Mouse (Mus musculus): Measurements from ENCODE around the gene Cdh19.

Cdh19 gene

GRCm38 (mm10) chr1:110977484-110977883 is at the start of gene Cdh19:
Gene Cdh19 (minus strand): TSS chr1:110977584.
- no peak for DNase-seq (ENCODE audit: extremely low spot score, low spot score)

- DNase-seq (ENCODE audit: extremely low spot score, low spot score), result no peak
Observed at GRCm38 (mm10) chr1:111020434-111021060, 43.2 kb upstream of the Cdh19 start.

- DNase-seq (ENCODE audit: extremely low spot score, low spot score), result no peak
Observed at GRCm38 (mm10) chr1:111017640-111018039, 40.3 kb upstream of the Cdh19 start.

GRCm38 (mm10) chr1:110989824-110990223 is 12.4 kb upstream of the Cdh19 start:
- DNase-seq (ENCODE audit: extremely low spot score, low spot score), result no peak

GRCm38 (mm10) chr1:110969201-110969600 is 8.2 kb downstream of the Cdh19 start:
- no peak for DNase-seq (ENCODE audit: extremely low spot score, low spot score)

- no peak for DNase-seq (ENCODE audit: extremely low spot score, low spot score)
Observed at GRCm38 (mm10) chr1:110909752-110910151, 67.6 kb downstream of the Cdh19 start.

- no peak for DNase-seq (ENCODE audit: extremely low spot score, low spot score)
Observed at GRCm38 (mm10) chr1:110909218-110909617, 68.2 kb downstream of the Cdh19 start.

GRCm38 (mm10) chr1:110904266-110904665 is 73.1 kb downstream of the Cdh19 start:
- DNase-seq (ENCODE audit: extremely low spot score, low spot score), result no peak

Data from neural tube, embryonic 10.5 days (tissue).